Mouse (Mus musculus) naive thymus-derived CD4-positive, alpha-beta T cell, adult 2 months (primary cell): ENCODE results near the gene Tmem176a.
"Not testable (repeated sequence)": the region's sequence is repeated elsewhere in the genome, so short reads cannot be mapped to it uniquely, and the experiment has no call there.

Experiments
- DNase-seq: peaks from one replicate; pipeline ENCODE4 v3.0.0-alpha.2; 2011; ENCODE audit warnings: low read depth

Gene Tmem176a

GRCm38 (mm10) chr6:48840371-48840969, at the start of gene Tmem176a:
Gene Tmem176a (plus strand): TSS chr6:48840919.
- DNase-seq: peak; percentile 28

DNA sequence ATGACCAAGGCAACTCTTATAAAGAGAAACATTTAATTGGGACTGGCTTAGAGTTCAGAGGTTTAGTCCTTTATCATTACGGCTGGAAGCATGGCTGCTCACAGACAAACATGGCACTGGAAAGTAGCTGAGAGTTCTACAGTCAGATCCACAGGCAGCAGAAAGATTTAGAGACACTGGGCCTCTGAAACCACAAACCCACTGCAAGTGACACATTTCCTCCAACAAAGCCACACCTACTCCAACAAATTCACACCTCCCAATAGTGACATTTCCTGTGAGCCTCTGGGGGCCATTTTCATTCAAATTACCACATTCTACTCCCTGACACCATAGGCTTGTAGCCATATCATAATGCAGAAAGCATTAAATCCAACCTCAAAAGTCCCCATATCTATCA, 38.8 kb upstream of the Tmem176a start:
- peak; percentile 70 for DNase-seq

GRCm38 (mm10) chr6:48803406-48804051, 37.2 kb upstream of the Tmem176a start:
- peak; percentile 36 for DNase-seq

DNA sequence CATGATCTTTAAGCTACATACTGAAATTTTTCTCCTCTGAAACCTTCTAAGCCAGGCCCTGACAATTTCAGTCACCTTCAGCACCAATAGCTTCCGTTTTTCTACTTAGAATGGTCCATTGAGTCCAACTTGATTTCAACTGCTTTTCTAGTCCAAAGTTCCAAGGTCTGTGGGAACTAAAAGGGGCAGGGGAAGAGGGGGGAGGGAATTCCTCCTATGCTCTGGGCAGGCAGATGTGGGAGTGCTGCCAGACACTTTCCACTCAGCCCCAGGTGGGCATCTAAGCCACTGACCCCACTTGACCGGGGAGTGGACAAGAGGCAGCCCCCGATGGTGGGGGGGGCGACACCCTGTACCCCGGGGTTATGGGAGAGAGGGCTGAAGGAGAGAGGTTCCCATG, 36.4 kb upstream of the Tmem176a start:
- no peak for DNase-seq

GRCm38 (mm10) chr6:48806746-48807145, 34.0 kb upstream of the Tmem176a start:
- DNase-seq: no peak

- no peak for DNase-seq
These were observed 31.1 kb upstream of the Tmem176a start for GRCm38 (mm10) chr6:48809494-48810219.

- peak; percentile 28 for DNase-seq
These were observed 25.7 kb upstream of the Tmem176a start for GRCm38 (mm10) chr6:48815013-48815412.

DNA sequence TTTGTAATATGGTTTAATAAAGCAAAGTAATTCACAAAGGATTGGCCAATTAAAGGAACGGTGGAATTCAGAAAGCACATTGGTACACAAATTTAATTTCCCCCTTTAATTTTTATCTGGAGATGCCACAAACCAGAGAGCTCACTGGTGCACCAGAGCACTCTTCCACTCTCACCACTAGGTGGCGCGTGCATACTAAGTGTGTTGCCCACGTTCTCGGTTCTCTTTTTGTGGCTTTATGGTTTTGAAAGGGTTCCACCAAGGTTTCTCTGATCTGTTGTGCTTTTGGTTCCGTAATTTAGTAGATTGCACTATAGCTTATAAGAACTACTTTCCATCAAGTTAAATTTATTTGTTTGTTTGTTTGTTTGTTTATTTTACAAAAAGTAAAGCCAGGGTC, 22.9 kb upstream of the Tmem176a start:
- DNase-seq: peak; percentile 88

- DNase-seq: not testable (repeated sequence)
These were observed 18.5 kb upstream of the Tmem176a start for GRCm38 (mm10) chr6:48821991-48822785.

- no peak for DNase-seq
These were observed 15.7 kb upstream of the Tmem176a start for GRCm38 (mm10) chr6:48825016-48825415.

DNA sequence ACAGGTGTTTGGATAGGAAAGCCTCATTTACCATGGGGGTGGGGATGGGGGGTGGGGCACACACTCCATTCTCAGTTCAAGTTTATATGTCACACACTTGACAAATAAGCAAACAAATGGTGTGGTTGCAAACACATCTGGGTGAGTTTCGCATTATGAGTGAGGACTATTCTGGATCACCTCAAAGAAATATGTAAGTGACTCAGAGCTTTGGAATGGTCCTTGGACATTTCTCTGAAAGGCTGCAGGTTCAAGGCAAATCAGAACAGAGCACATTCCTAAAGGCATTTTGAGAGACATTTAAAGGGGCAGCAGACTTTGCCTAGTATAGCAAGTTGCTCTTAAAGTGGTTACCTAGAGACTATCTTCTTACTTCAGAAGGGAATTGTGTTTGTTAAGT, 11.7 kb upstream of the Tmem176a start:
- DNase-seq: no peak

GRCm38 (mm10) chr6:48829651-48830050, 11.1 kb upstream of the Tmem176a start:
- peak; percentile 44 for DNase-seq

- no peak for DNase-seq
These were observed 10.5 kb upstream of the Tmem176a start for GRCm38 (mm10) chr6:48830241-48830640.

- DNase-seq: no peak
These were observed 9.6 kb upstream of the Tmem176a start for GRCm38 (mm10) chr6:48831141-48831540.

DNA sequence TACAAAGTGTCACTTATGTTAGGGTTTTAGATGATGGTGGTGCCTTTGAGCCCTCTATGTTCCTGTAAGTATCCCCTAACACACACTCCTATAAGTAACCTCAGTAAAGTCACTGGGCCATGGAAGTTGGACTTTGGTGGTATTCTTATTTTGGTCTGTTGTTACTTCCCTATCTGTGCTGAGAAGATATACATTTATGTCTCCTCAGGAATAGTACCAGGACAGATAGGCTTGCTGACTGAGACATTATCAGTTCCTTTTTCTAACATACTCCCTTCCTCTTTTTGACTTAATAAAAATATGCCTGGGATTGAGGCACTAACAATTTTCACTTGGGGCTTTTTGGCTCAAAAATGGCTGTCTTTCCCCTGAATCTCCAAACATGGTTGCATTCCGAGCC, 8.3 kb upstream of the Tmem176a start:
- DNase-seq: no peak

- DNase-seq: no peak
These were observed 7.2 kb upstream of the Tmem176a start for GRCm38 (mm10) chr6:48833515-48833914.

- DNase-seq: no peak
These were observed 5.5 kb upstream of the Tmem176a start for GRCm38 (mm10) chr6:48835241-48835640.

- DNase-seq: no peak
These were observed 4.6 kb upstream of the Tmem176a start for GRCm38 (mm10) chr6:48836146-48836545.

GRCm38 (mm10) chr6:48837516-48837915, 3.2 kb upstream of the Tmem176a start:
- no peak for DNase-seq

DNA sequence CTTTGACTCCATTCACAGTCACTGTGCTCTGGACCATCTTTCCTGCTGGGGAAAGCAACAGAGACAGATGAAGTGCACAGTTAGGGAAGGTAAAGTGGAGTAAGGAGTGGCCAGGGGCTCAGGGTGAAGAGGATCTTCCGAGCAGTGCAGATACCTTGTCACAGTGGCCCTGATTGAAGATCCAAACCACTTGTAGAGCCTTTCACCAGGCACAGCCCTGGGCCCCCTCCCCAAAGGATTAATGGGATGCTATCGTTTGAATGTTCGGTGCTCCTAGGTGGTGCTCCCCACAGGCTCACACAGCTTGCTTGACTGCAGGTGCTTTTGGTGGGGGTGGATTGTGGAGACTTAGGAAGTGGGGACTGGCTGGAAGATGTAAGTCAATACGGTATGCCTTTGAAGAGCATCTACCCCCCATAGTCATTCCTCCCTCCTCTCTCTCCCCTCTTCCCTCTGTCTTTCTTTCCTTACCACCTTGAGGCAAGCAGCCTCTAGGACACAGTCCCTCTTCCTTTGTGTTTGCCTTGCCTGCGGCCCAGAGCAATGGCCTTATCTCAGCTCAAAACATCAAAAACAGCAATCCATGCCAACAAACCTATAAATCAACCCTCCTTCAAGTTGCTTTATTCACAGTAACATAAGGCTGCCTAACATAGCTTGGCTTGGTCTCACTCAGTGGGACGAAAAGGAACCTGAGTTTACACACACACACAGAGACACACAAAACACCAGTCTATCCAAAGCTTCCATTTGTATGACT, 2.2 kb upstream of the Tmem176a start:
- DNase-seq: no peak

- peak; percentile 28 for DNase-seq
These were observed 380 bp downstream of the Tmem176a start, which contains the start of gene Tmem176b for GRCm38 (mm10) chr6:48840973-48841625. Gene Tmem176b (minus strand): TSS chr6:48841496.
